20 mouse cellular contexts compared by ENCODE assay signal in the genomic region with DNA sequence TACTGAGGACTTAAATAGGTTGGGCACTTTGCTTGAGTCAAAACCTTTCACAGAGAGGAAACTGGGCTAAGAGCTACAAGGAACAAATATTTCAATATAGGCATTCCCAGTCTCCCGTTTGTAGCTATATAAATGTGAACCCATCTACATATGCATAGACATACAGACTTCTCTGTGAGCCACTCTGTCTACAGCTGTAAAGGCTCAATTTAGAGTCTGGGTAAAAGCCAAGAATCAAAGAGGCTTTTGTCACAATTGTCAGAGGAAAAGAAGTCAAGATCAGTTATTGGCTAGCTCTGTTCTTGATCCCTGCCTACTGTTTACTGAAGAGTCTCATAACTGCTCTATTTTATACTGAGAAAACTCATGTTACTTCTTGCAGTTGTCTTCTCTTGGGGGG. TPM values are rescaled to one million over a fixed set of nuclear protein-coding genes. Genes with fewer than 3 reads are reported as not detected.
DNase-seq lines count a peak whose midpoint lies in the region; ATAC-seq and TF ChIP-seq lines count a peak whose summit lies in the region.
"Had no signal": no experiment of that assay in that cellular context is flagged by ENCODE, and none has a peak within 500 bp of the region (broad histone marks: within the 10 kb centered on the region; RNA-seq: fewer than 3 reads in every experiment).

No protein-coding gene starts in this region.

- peak overlapping the region; percentile 36; the same call in 1 of the 2 replicates for H3K27ac ChIP-seq in hindbrain, embryonic 13.5 days
- no peak overlapping the region for H3K27ac ChIP-seq in hindbrain, embryonic 16.5 days (ENCODE audit: low read depth, low read length)
- H3K27ac ChIP-seq in limb, embryonic 14.5 days (replicated peaks; ENCODE audit: low read depth, low read length): 0 out of 2 replicates have a peak overlapping the region, but pooled peaks have one; percentile 28
- H3K27ac ChIP-seq in limb, embryonic 10.5 days: no peak overlapping the region
- H3K27ac ChIP-seq in stomach, embryonic 14.5 days (ENCODE audit: low read length): peak overlapping the region; percentile 48; the same call in 1 of the 2 replicates
- no peak overlapping the region for H3K27ac ChIP-seq in stomach, postnatal 0 days (replicated peaks)
- no peak overlapping the region for H3K27ac ChIP-seq in forebrain, embryonic 16.5 days (ENCODE audit: low read length)
- H3K27ac ChIP-seq: forebrain, embryonic 12.5 days; hindbrain, embryonic 15.5 days had no signal

- no peak overlapping the region for H3K4me2 ChIP-seq in hindbrain, embryonic 13.5 days
- no peak overlapping the region for H3K4me2 ChIP-seq in hindbrain, embryonic 16.5 days (ENCODE audit: low read length)
- H3K4me2 ChIP-seq in limb, embryonic 14.5 days (replicated peaks; ENCODE audit: low read depth, low read length, severe bottlenecking): no peak overlapping the region
- no peak overlapping the region for H3K4me2 ChIP-seq in stomach, embryonic 14.5 days (replicated peaks; ENCODE audit: low read depth, low read length)
- H3K4me2 ChIP-seq in stomach, postnatal 0 days (replicated peaks; ENCODE audit: low read depth): no peak overlapping the region
- H3K4me2 ChIP-seq in forebrain, embryonic 16.5 days (ENCODE audit: low read length): no peak overlapping the region
- H3K4me2 ChIP-seq: forebrain, embryonic 12.5 days; hindbrain, embryonic 15.5 days; limb, embryonic 15.5 days had no signal

- no peak for DNase-seq in limb, embryonic 14.5 days (ENCODE audit: low spot score)
- DNase-seq in limb, embryonic 10.5 days (ENCODE audit: low spot score): no peak
- no peak for DNase-seq in stomach, postnatal 0 days (ENCODE audit: low spot score)
- DNase-seq: cerebellum, adult 2 months; cerebellum, postnatal 36 days; gastrocnemius, postnatal 14 days; heart, adult 18-20 months; kidney, adult 11 months; kidney, postnatal 4 days; midbrain, embryonic 14.5 days; retina, postnatal 1 day; thymus, postnatal 14 days had no signal

- no peak for TF ChIP-seq CTCF in stomach, postnatal 0 days (IDR thresholded peaks at IDR 0.05; ENCODE audit: low read depth)

- H3K27me3 ChIP-seq in hindbrain, embryonic 13.5 days: no peaks in the 10 kb centered on the region
- no peaks in the 10 kb centered on the region for H3K27me3 ChIP-seq in hindbrain, embryonic 16.5 days (replicated peaks; ENCODE audit: control insufficient read depth, insufficient read depth, low read length)
- no peaks in the 10 kb centered on the region for H3K27me3 ChIP-seq in limb, embryonic 14.5 days (ENCODE audit: control insufficient read depth, insufficient read depth, low read length)
- H3K27me3 ChIP-seq in limb, embryonic 10.5 days (ENCODE audit: low read depth, poor library complexity, severe bottlenecking): no peaks in the 10 kb centered on the region
- no peaks in the 10 kb centered on the region for H3K27me3 ChIP-seq in stomach, embryonic 14.5 days (ENCODE audit: control insufficient read depth, insufficient read depth, low read length)
- H3K27me3 ChIP-seq in stomach, postnatal 0 days (ENCODE audit: control insufficient read depth, insufficient read depth, low read length): no peaks in the 10 kb centered on the region
- no peaks in the 10 kb centered on the region for H3K27me3 ChIP-seq in forebrain, embryonic 16.5 days (replicated peaks; ENCODE audit: control insufficient read depth, insufficient read depth, low read length)
- H3K27me3 ChIP-seq: forebrain, embryonic 12.5 days; hindbrain, embryonic 15.5 days; limb, embryonic 15.5 days; megakaryocyte, embryonic 14.5 days had no signal

- no peak overlapping the region for H3K4me3 ChIP-seq in hindbrain, embryonic 13.5 days
- no peak overlapping the region for H3K4me3 ChIP-seq in hindbrain, embryonic 16.5 days (ENCODE audit: low read length)
- no peak overlapping the region for H3K4me3 ChIP-seq in limb, embryonic 14.5 days (replicated peaks; ENCODE audit: low read length)
- no peak overlapping the region for H3K4me3 ChIP-seq in limb, embryonic 10.5 days
- H3K4me3 ChIP-seq in stomach, embryonic 14.5 days (ENCODE audit: low read depth, low read length): no peak overlapping the region
- H3K4me3 ChIP-seq in stomach, postnatal 0 days (ENCODE audit: low read depth, low read length): no peak overlapping the region
- no peak overlapping the region for H3K4me3 ChIP-seq in forebrain, embryonic 16.5 days (replicated peaks; ENCODE audit: low read length)
- H3K4me3 ChIP-seq: forebrain, embryonic 12.5 days; hindbrain, embryonic 15.5 days; limb, embryonic 15.5 days; megakaryocyte, embryonic 14.5 days had no signal

- no peaks in the 10 kb centered on the region for H3K9me3 ChIP-seq in hindbrain, embryonic 13.5 days
- H3K9me3 ChIP-seq in hindbrain, embryonic 16.5 days (ENCODE audit: control insufficient read depth, low read length): no peaks in the 10 kb centered on the region
- H3K9me3 ChIP-seq in limb, embryonic 14.5 days (ENCODE audit: control insufficient read depth, low read length): no peaks in the 10 kb centered on the region
- H3K9me3 ChIP-seq in limb, embryonic 10.5 days (replicated peaks): no peaks in the 10 kb centered on the region
- H3K9me3 ChIP-seq in stomach, embryonic 14.5 days (ENCODE audit: control insufficient read depth, low read depth, low read length): no peaks in the 10 kb centered on the region
- no peaks in the 10 kb centered on the region for H3K9me3 ChIP-seq in stomach, postnatal 0 days (ENCODE audit: control insufficient read depth, low read length)
- no peaks in the 10 kb centered on the region for H3K9me3 ChIP-seq in forebrain, embryonic 16.5 days (ENCODE audit: control insufficient read depth, low read length)
- H3K9me3 ChIP-seq: forebrain, embryonic 12.5 days; hindbrain, embryonic 15.5 days; limb, embryonic 15.5 days; megakaryocyte, embryonic 14.5 days had no signal

- no peak for TF ChIP-seq POLR2A in limb, embryonic 14.5 days (IDR thresholded peaks at IDR 0.05; ENCODE audit: borderline replicate concordance, extremely low read depth, insufficient read depth, insufficient read length)

- no peak for TF ChIP-seq EP300 in stomach, postnatal 0 days (optimal IDR thresholded peaks at IDR 0.05)

- WGBS in hindbrain, embryonic 13.5 days: 47% methylated on average over 1 of the region's 1 CpGs
- WGBS in hindbrain, embryonic 16.5 days: 47% methylated on average over 1 of the region's 1 CpGs
- WGBS in limb, embryonic 14.5 days: 78% methylated on average over 1 of the region's 1 CpGs
- 93% methylated on average over 1 of the region's 1 CpGs for WGBS in limb, embryonic 10.5 days
- 30% methylated on average over 1 of the region's 1 CpGs for WGBS in stomach, embryonic 14.5 days
- WGBS in stomach, postnatal 0 days: 21% methylated on average over 1 of the region's 1 CpGs
- WGBS in forebrain, embryonic 16.5 days: 38% methylated on average over 1 of the region's 1 CpGs

- peaks cover 20% of the 10 kb centered on the region for H3K4me1 ChIP-seq in hindbrain, embryonic 13.5 days (replicated peaks)
- H3K4me1 ChIP-seq in hindbrain, embryonic 16.5 days (ENCODE audit: control insufficient read depth, insufficient read depth, low read depth, low read length): peaks cover 3% of the 10 kb centered on the region; the same call in 1 of the 2 replicates
- H3K4me1 ChIP-seq in limb, embryonic 14.5 days (ENCODE audit: control insufficient read depth, insufficient read depth, low read length): peaks cover 9% of the 10 kb centered on the region
- no peaks in the 10 kb centered on the region for H3K4me1 ChIP-seq in limb, embryonic 10.5 days
- peaks cover 26% of the 10 kb centered on the region for H3K4me1 ChIP-seq in stomach, embryonic 14.5 days (ENCODE audit: control insufficient read depth, insufficient read depth, low read length)
- H3K4me1 ChIP-seq in stomach, postnatal 0 days (replicated peaks; ENCODE audit: control insufficient read depth, insufficient read depth): peaks cover 9% of the 10 kb centered on the region
- H3K4me1 ChIP-seq in forebrain, embryonic 16.5 days (replicated peaks; ENCODE audit: control insufficient read depth, insufficient read depth, low read length): peaks cover 20% of the 10 kb centered on the region

- H3K36me3 ChIP-seq in hindbrain, embryonic 13.5 days: 0 out of 2 replicates have a peak, but pooled peaks cover 3% of the 10 kb centered on the region
- H3K36me3 ChIP-seq in hindbrain, embryonic 16.5 days (ENCODE audit: control insufficient read depth, insufficient read depth, low read length): no peaks in the 10 kb centered on the region
- H3K36me3 ChIP-seq in limb, embryonic 14.5 days (ENCODE audit: control insufficient read depth, insufficient read depth, low read length): peaks cover 15% of the 10 kb centered on the region; the same call in 1 of the 2 replicates
- H3K36me3 ChIP-seq in limb, embryonic 10.5 days: peaks cover 8% of the 10 kb centered on the region; the same call in 1 of the 2 replicates
- H3K36me3 ChIP-seq in stomach, embryonic 14.5 days (ENCODE audit: control insufficient read depth, insufficient read depth, low read length): peaks cover 7% of the 10 kb centered on the region; the same call in 1 of the 2 replicates
- no peaks in the 10 kb centered on the region; the same call in 1 of the 2 replicates for H3K36me3 ChIP-seq in stomach, postnatal 0 days (ENCODE audit: control insufficient read depth, insufficient read depth, low read length)
- no peaks in the 10 kb centered on the region for H3K36me3 ChIP-seq in forebrain, embryonic 16.5 days (ENCODE audit: control insufficient read depth, insufficient read depth)
- H3K36me3 ChIP-seq: hindbrain, embryonic 15.5 days had no signal

- no peak for ATAC-seq in hindbrain, embryonic 13.5 days (ENCODE audit: low FRiP score)
- ATAC-seq in hindbrain, embryonic 16.5 days: no peak
- ATAC-seq in limb, embryonic 14.5 days (ENCODE audit: low FRiP score, low read depth): no peak
- ATAC-seq in stomach, embryonic 14.5 days (ENCODE audit: insufficient number of reproducible peaks, insufficient read depth, low FRiP score, low read depth): peak; percentile 63; the same call in 1 of the 2 replicates
- no peak for ATAC-seq in stomach, postnatal 0 days (ENCODE audit: low FRiP score, low TSS enrichment)
- no peak for ATAC-seq in forebrain, embryonic 16.5 days

- no peak overlapping the region for H3K9ac ChIP-seq in hindbrain, embryonic 13.5 days
- no peak overlapping the region for H3K9ac ChIP-seq in hindbrain, embryonic 16.5 days (ENCODE audit: low read depth, low read length)
- no peak overlapping the region for H3K9ac ChIP-seq in limb, embryonic 14.5 days (ENCODE audit: low read depth, low read length, severe bottlenecking)
- no peak overlapping the region for H3K9ac ChIP-seq in stomach, embryonic 14.5 days (replicated peaks; ENCODE audit: low read depth, low read length)
- H3K9ac ChIP-seq in stomach, postnatal 0 days (ENCODE audit: low read length): no peak overlapping the region
- no peak overlapping the region for H3K9ac ChIP-seq in forebrain, embryonic 16.5 days (replicated peaks; ENCODE audit: low read depth, low read length)
- H3K9ac ChIP-seq: forebrain, embryonic 12.5 days; hindbrain, embryonic 15.5 days; limb, embryonic 15.5 days had no signal

RNA-seq across cellular contexts. Expression of a gene that starts 36.1 kb away (rescaled TPM):
- 11.4 and 12.8 TPM in 2 replicates for polyA plus RNA-seq in hindbrain, embryonic 13.5 days (2015; fragmentation: Nextera tagmentation; extraction: Ambion mirVana)
- 9.9 and 12.1 TPM in 2 replicates for polyA plus RNA-seq in hindbrain, embryonic 16.5 days (2015; fragmentation: Nextera tagmentation; extraction: Ambion mirVana)
- polyA plus RNA-seq in limb, embryonic 14.5 days (2012; rRNA removed): 28.6 and 32.2 TPM in 2 replicates
- polyA plus RNA-seq in limb, embryonic 14.5 days (2014; fragmentation: Nextera tagmentation; extraction: Ambion mirVana): 22.3 and 24.9 TPM in 2 replicates
- 10.0 and 12.0 TPM in 2 replicates for polyA plus RNA-seq in limb, embryonic 10.5 days (2016; fragmentation: Nextera tagmentation; extraction: Ambion mirVana)
- polyA plus RNA-seq in stomach, embryonic 14.5 days (2014; fragmentation: Nextera tagmentation; extraction: Ambion mirVana): 20.8 and 22.6 TPM in 2 replicates
- 12.3 and 12.9 TPM in 2 replicates for polyA plus RNA-seq in stomach, postnatal 0 days (2015; fragmentation: Nextera tagmentation; extraction: Ambion mirVana)
- 14.3 and 14.4 TPM in 2 replicates for polyA plus RNA-seq in forebrain, embryonic 16.5 days (2015; fragmentation: Nextera tagmentation; extraction: Ambion mirVana)

Comparison
In these comparisons a context has a peak if more than half of its experiments do, and no peak if none do; other contexts are left out.
1. H3K27ac ChIP-seq: peak in hindbrain, embryonic 13.5 days (single experiment), limb, embryonic 14.5 days (single experiment) and stomach, embryonic 14.5 days (single experiment); none in hindbrain, embryonic 16.5 days (single experiment), limb, embryonic 10.5 days (single experiment), stomach, postnatal 0 days (single experiment) and forebrain, embryonic 16.5 days (single experiment).